Mouse (Mus musculus) kidney, embryonic 16.5 days (tissue): ENCODE results near the gene Guca1a. TPM values are rescaled to one million over a fixed set of nuclear protein-coding genes. Genes with fewer than 3 reads are reported as not detected.
A peak's percentile ranks its signal among the peaks of the same experiment; 100 is the strongest.

ENCODE experiments used
- ATAC-seq: fragments of 200-750 bp; cut with Nextera tagmentation; 2 replicates; pipeline ENCODE4 v1.8.0; 2017; ENCODE audit warnings: moderate TSS enrichment; ENCODE audit not compliant: low FRiP score, low TSS enrichment
- H3K27ac ChIP-seq: fragments of 300-500 bp; sonication (generic); 2 replicates; pipeline ENCODE4 v1.5.1; 2014; ENCODE audit warnings: low read length
- H3K27me3 ChIP-seq: fragments of 300-500 bp; sonication (generic); 2 replicates; pipeline ENCODE4 v1.6.1; 2014; ENCODE audit warnings: low read length, control low read depth, mixed read lengths; ENCODE audit not compliant: insufficient read depth
- H3K36me3 ChIP-seq: fragments of 300-500 bp; sonication (generic); 2 replicates; pipeline ENCODE4 v1.6.1; 2014; ENCODE audit warnings: low read length, control low read depth, mixed read lengths; ENCODE audit not compliant: insufficient read depth
- H3K4me1 ChIP-seq: fragments of 300-500 bp; sonication (generic); 2 replicates; pipeline ENCODE4 v1.6.1; 2014; ENCODE audit warnings: low read length, control low read depth, mixed read lengths; ENCODE audit not compliant: insufficient read depth
- H3K4me2 ChIP-seq: fragments of 300-500 bp; sonication (generic); replicated peaks from 2 replicates; pipeline ENCODE4 v1.6.1; 2014; ENCODE audit warnings: low read depth, low read length
- H3K4me3 ChIP-seq: fragments of 300-500 bp; sonication (generic); 2 replicates; pipeline ENCODE4 v1.5.1; 2014; ENCODE audit warnings: mild to moderate bottlenecking, low read length
- H3K9ac ChIP-seq: fragments of 300-500 bp; sonication (generic); replicated peaks from 2 replicates; pipeline ENCODE4 v1.6.1; 2014; ENCODE audit warnings: low read length
- H3K9me3 ChIP-seq: fragments of 300-500 bp; sonication (generic); 2 replicates; pipeline ENCODE4 v1.6.1; 2016; ENCODE audit warnings: low read length, control low read depth
- WGBS: fragments of 180-500 bp; shearing (Covaris S2); extraction: QIAGEN DNeasy Blood & Tissue Kit; methylation state at CpG from one replicate; pipeline ENCODE4 v1.1.7; 2014; 5-methylcytosine and 5-hydroxymethylcytosine counted together
- polyA plus RNA-seq: library from polyadenylated mRNA; unstranded; fragments of >200 nt; fragmentation: Nextera tagmentation; extraction: Ambion mirVana; gene quantifications from 2 replicates; pipeline ENCODE4 v1.2.1, GENCODE M21; 2015

The Guca1a gene
- polyA plus RNA-seq, 1 experiment from 2014 or later, result 2.7 TPM

DNA sequence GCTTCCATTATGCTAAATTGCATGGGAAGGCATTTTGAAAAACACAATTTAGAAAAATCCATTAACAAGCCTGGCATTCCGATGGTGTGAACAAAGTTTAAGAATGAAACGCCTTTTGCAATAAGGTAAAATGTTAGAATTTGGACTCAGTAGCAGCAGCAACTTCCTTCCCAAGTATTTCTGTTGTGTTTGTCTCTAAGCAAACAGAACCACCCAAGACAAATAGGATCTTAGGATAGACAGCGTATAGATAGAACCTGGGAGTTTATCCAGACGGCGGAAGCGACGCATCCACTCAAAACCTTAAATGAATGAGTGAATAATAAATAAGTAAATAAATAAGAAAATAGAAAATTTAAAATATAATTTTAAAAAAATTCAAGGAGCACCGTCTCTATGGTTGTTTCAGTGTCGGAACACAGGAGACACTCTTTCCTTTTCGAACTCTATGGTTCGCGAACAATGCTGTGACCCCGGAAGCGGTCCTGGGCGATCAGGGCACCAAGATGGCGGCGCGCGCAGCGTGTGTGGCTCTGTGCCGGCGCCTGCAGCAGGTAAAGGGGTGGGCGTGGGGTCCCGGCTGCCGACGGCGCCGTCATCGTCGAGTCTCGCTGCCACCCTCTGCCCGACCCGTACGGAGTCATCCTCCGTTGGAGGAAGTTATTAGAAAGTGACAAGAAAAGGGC lies 31.8 kb downstream of the Guca1a start, which contains the start of gene Mrps10:
Gene Mrps10 (plus strand): TSS at position 487 of the 686 bp plus-strand sequence.
- Histone ChIP-seq H3K27ac (0 out of 2 replicates have a peak within 1 kb of the TSS, but pooled peaks have one; percentile 28), H3K9ac (peak within 1 kb of the TSS; percentile 83), H3K4me3 (peak within 1 kb of the TSS; percentile 86), H3K4me2 (peak within 1 kb of the TSS; percentile 89), H3K27me3 (no peaks in the 10 kb centered on the region), H3K4me1 (peaks cover 7% of the 10 kb centered on the region), H3K9me3 (no peaks in the 10 kb centered on the region), H3K36me3 (peaks cover 10% of the 10 kb centered on the region)
- 4% methylated on average over 35 of the region's 35 CpGs for WGBS
- ATAC-seq, result peak; percentile 84

DNA sequence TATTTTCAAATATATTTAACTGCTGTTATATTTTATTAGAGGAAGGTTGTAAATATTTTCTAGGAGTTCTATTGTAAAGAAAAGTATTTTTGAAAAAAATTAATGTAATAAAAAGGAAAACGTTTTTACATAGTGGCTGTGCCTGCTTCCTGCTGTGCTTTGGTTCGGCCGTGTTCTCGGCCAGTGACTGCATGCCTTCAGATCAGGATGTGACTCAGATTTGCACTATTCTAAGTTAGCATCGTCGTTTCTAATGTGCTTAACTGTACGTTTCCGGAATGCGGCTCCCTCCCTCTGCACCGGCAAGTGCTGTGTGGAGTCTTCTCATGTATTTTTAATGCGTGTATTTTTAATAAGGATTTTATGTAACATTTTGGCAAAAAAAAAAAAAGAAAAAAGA lies 39.0 kb downstream of the Guca1a start:
- H3K9ac ChIP-seq, result no peak overlapping the region
- no peak overlapping the region for H3K27ac ChIP-seq
- peaks cover 20% of the 10 kb centered on the region for H3K36me3 ChIP-seq
- ATAC-seq, result no peak
- no peak overlapping the region for H3K4me3 ChIP-seq
- WGBS, result 75% methylated on average over 11 of the region's 11 CpGs
- H3K4me2 ChIP-seq, result no peak overlapping the region
- no peaks in the 10 kb centered on the region for H3K4me1 ChIP-seq
- no peaks in the 10 kb centered on the region for H3K27me3 ChIP-seq
- no peaks in the 10 kb centered on the region for H3K9me3 ChIP-seq

DNA sequence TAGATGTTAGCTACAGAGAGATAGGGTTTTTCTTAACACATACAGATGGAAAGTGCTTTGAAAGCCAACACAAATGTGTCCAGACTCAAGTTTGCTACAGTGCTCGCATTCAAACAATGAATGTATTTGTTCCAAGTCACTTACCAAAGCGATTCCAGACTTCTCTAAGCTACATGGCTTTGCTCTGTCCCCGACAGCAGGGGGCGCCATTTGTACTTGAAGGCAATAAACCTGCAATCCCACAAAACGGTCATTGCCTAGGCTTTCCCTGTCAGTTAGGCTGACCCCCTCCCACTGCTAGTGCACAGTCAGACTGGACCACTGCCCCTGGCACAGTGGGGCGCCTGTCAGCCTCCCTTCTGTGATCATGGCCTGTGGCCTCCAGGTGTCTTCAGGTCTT lies 40.4 kb downstream of the Guca1a start:
- no peak overlapping the region for H3K27ac ChIP-seq
- no peaks in the 10 kb centered on the region for H3K9me3 ChIP-seq
- no peaks in the 10 kb centered on the region for H3K27me3 ChIP-seq
- H3K4me3 ChIP-seq, result no peak overlapping the region
- 54% methylated on average over 6 of the region's 6 CpGs for WGBS
- ATAC-seq, result no peak
- H3K9ac ChIP-seq, result no peak overlapping the region
- no peak overlapping the region for H3K4me2 ChIP-seq
- peaks cover 32% of the 10 kb centered on the region for H3K36me3 ChIP-seq
- H3K4me1 ChIP-seq, result no peaks in the 10 kb centered on the region

DNA sequence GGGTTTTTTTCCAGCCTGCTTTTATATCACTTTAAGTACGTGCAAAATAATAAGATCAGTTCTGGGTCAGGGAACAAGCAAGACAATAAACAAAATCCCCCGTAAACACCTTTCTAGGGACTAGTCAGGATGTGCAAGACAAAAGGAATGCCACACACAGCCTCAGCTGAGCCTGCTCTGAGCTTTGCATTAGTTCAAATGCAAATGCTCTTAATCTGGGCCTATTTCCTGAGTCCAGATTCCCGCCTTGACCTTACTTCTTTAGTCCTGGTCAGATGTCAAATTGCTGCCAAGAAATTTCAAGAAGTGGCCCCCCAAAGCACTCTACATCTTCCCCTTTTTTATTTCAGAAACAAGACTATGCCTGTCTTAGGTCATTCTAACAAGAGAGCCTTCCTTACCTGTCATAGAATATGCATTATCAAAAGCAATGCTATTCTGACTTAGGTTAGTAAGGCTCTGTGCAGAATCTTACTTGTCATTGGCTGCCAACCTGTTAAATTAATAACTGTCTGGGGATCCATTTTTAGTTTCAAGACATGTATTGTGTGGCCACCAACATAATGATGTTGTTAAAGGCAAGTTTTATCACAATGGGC lies 50.6 kb downstream of the Guca1a start:
- peaks cover 89% of the 10 kb centered on the region for H3K36me3 ChIP-seq
- H3K9ac ChIP-seq, result no peak overlapping the region
- no peak for ATAC-seq
- H3K27ac ChIP-seq, result no peak overlapping the region
- H3K4me1 ChIP-seq, result no peaks in the 10 kb centered on the region
- no peaks in the 10 kb centered on the region for H3K27me3 ChIP-seq
- no peak overlapping the region for H3K4me2 ChIP-seq
- H3K4me3 ChIP-seq, result no peak overlapping the region
- H3K9me3 ChIP-seq, result peaks cover 30% of the 10 kb centered on the region
- 89% methylated on average over 3 of the region's 3 CpGs for WGBS

Other genes with a start within 250 kb of the Guca1a start
- gene Mrps10, start 31.7 kb downstream of the Guca1a start, polyA plus RNA-seq, result 80.0 and 83.3 TPM in 2 replicates
- 3.9 and 4.7 TPM in 2 replicates for gene Guca1b, start 15.2 kb downstream of the Guca1a start, polyA plus RNA-seq
- 1.5 and 2.5 TPM in 2 replicates for gene AI661453, start 36.0 kb upstream of the Guca1a start, polyA plus RNA-seq
- 0.28 TPM in 1 of 2 replicates, not detected in the other for gene 1700001C19Rik, start 36.8 kb upstream of the Guca1a start, polyA plus RNA-seq
- 35.1 and 35.8 TPM in 2 replicates for gene Taf8, start 101.7 kb upstream of the Guca1a start, polyA plus RNA-seq
- gene Ccnd3, start 104.5 kb upstream of the Guca1a start, polyA plus RNA-seq, result 295 and 301 TPM in 2 replicates
- gene Bysl, start 210.9 kb upstream of the Guca1a start, polyA plus RNA-seq, result 24.5 and 25.9 TPM in 2 replicates
- gene Med20, start 211.0 kb upstream of the Guca1a start, polyA plus RNA-seq, result 47.7 and 53.9 TPM in 2 replicates
- 1.6 TPM in 2 replicates for gene Gm20517, start 211.0 kb upstream of the Guca1a start, polyA plus RNA-seq
- gene Usp49, start 230.1 kb upstream of the Guca1a start, polyA plus RNA-seq, result 3.7 and 5.3 TPM in 2 replicates